Mouse (Mus musculus) hindbrain, embryonic 16.5 days (tissue): ENCODE measurements around the gene Cic. TPM values are rescaled to one million over a fixed set of nuclear protein-coding genes. Genes with fewer than 3 reads are reported as not detected.

Experiments
- ATAC-seq: fragments of 200-750 bp; cut with Nextera tagmentation; 2 replicates; pipeline ENCODE4 v1.8.0; 2017; ENCODE audit warnings: moderate TSS enrichment, moderate library complexity
- H3K27ac ChIP-seq: fragments of 300-500 bp; sonication (generic); 2 replicates; pipeline ENCODE4 v1.5.1; 2014; ENCODE audit warnings: low read depth, mild to moderate bottlenecking, control low read depth, low read length, moderate library complexity
- H3K27me3 ChIP-seq: fragments of 300-500 bp; sonication (generic); replicated peaks from 2 replicates; pipeline ENCODE4 v1.6.1; 2014; ENCODE audit warnings: low read length; ENCODE audit not compliant: control insufficient read depth, insufficient read depth
- H3K36me3 ChIP-seq: fragments of 300-500 bp; sonication (generic); 2 replicates; pipeline ENCODE4 v1.6.1; 2014; ENCODE audit warnings: mild to moderate bottlenecking, low read length, moderate library complexity, mixed read lengths; ENCODE audit not compliant: control insufficient read depth, insufficient read depth
- H3K4me1 ChIP-seq: fragments of 300-500 bp; sonication (generic); 2 replicates; pipeline ENCODE4 v1.6.1; 2014; ENCODE audit warnings: low read depth, low read length; ENCODE audit not compliant: control insufficient read depth, insufficient read depth
- H3K4me2 ChIP-seq: fragments of 300-500 bp; sonication (generic); 2 replicates; pipeline ENCODE4 v1.6.1; 2014; ENCODE audit warnings: mild to moderate bottlenecking, low read length, control low read depth, moderate library complexity
- H3K4me3 ChIP-seq: fragments of 300-500 bp; sonication (generic); 2 replicates; pipeline ENCODE4 v1.5.1; 2014; ENCODE audit warnings: mild to moderate bottlenecking, low read length, control low read depth, moderate library complexity
- H3K9ac ChIP-seq: fragments of 300-500 bp; sonication (generic); 2 replicates; pipeline ENCODE4 v1.6.1; 2014; ENCODE audit warnings: low read depth, mild to moderate bottlenecking, control low read depth, low read length, moderate library complexity
- H3K9me3 ChIP-seq: fragments of 300-500 bp; sonication (generic); 2 replicates; pipeline ENCODE4 v1.6.1; 2014; ENCODE audit warnings: mild to moderate bottlenecking, low read length, moderate library complexity; ENCODE audit not compliant: control insufficient read depth
- WGBS: fragments of 180-500 bp; shearing (Covaris S2); extraction: QIAGEN DNeasy Blood & Tissue Kit; methylation state at CpG from one replicate; pipeline ENCODE4 v1.1.7; 2014; 5-methylcytosine and 5-hydroxymethylcytosine counted together
- polyA plus RNA-seq: library from polyadenylated mRNA; unstranded; fragments of >200 nt; fragmentation: Nextera tagmentation; extraction: Ambion mirVana; gene quantifications from 2 replicates; pipeline ENCODE4 v1.2.1, GENCODE M21; 2015

The Cic gene
- polyA plus RNA-seq, 1 experiment from 2014 or later = 36.4 TPM

- Histone ChIP-seq H3K9ac (no peak overlapping the region), H3K4me1 (peaks cover 22% of the 10 kb centered on the region), H3K4me3 (no peak overlapping the region), H3K27me3 (no peaks in the 10 kb centered on the region), H3K4me2 (no peak overlapping the region), H3K9me3 (no peaks in the 10 kb centered on the region), H3K27ac (no peak overlapping the region), H3K36me3 (no peaks in the 10 kb centered on the region)
- ATAC-seq = no peak
- 74% methylated on average over 7 of the region's 7 CpGs for WGBS
These were observed 26.9 kb upstream of the Cic start for GRCm38 (mm10) chr7:25240631-25241030.

GRCm38 (mm10) chr7:25241062-25241461, 26.4 kb upstream of the Cic start:
- ATAC-seq = no peak

GRCm38 (mm10) chr7:25243361-25243760, 24.1 kb upstream of the Cic start:
- ATAC-seq = no peak
- Histone ChIP-seq H3K9me3 (no peaks in the 10 kb centered on the region), H3K27me3 (no peaks in the 10 kb centered on the region), H3K4me3 (no peak overlapping the region), H3K36me3 (no peaks in the 10 kb centered on the region), H3K9ac (no peak overlapping the region), H3K4me2 (no peak overlapping the region), H3K4me1 (peaks cover 34% of the 10 kb centered on the region), H3K27ac (no peak overlapping the region)
- 89% methylated on average over 4 of the region's 4 CpGs for WGBS

More at GRCm38 (mm10) chr7:25241062-25241461, 26.4 kb upstream of the Cic start:
- no peaks in the 10 kb centered on the region for H3K27me3 ChIP-seq
- no peak overlapping the region for H3K27ac ChIP-seq
- no peaks in the 10 kb centered on the region for H3K9me3 ChIP-seq
- no peak overlapping the region for H3K4me2 ChIP-seq
- WGBS = 31% methylated on average over 2 of the region's 2 CpGs
- H3K4me3 ChIP-seq = no peak overlapping the region
- no peaks in the 10 kb centered on the region for H3K36me3 ChIP-seq
- peaks cover 22% of the 10 kb centered on the region for H3K4me1 ChIP-seq
- peak overlapping the region; percentile 17; the same call in 1 of the 2 replicates for H3K9ac ChIP-seq

GRCm38 (mm10) chr7:25244562-25245369, 22.7 kb upstream of the Cic start:
- 92% methylated on average over 30 of the region's 30 CpGs for WGBS
- Histone ChIP-seq H3K27ac (no peak overlapping the region), H3K9ac (peak overlapping the region; percentile 24; the same call in 1 of the 2 replicates), H3K4me2 (no peak overlapping the region), H3K4me1 (peaks cover 35% of the 10 kb centered on the region), H3K36me3 (no peaks in the 10 kb centered on the region), H3K27me3 (no peaks in the 10 kb centered on the region), H3K4me3 (no peak overlapping the region), H3K9me3 (no peaks in the 10 kb centered on the region)
- no peak for ATAC-seq

DNA sequence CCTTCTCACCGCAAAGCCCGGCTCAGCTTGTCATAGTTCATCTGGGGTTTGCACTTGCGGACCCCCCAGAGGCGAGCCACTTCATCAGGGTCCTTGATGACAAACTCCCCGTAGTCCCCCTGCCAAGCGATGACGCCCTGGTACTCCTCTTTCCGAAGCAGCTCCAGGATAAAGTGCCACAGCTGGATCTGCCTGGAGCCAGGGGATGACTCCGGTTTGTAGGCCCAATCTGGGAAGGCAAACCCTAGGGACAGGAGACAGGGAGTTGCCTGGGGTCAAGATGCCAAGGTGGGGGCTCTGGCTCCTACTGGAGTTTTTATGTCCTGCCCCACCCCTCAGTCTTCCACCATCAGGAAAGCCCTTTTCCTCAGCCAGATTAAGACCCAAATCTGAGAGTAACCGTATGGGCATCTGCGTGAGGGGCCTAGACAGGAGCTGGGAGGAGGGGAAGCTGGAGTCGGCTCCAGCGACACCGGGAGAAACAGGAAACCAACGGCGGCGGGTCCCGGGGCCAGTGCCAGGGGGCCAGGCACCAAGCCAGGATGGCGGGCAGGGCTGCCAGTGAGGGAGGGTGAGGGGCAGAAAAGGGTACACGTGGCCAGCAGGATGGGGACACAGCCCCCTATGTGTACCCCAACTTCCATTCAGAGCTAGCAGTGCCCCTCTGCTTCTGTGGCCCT, 21.3 kb upstream of the Cic start:
- no peak for ATAC-seq
- Histone ChIP-seq H3K27ac (peak overlapping the region; percentile 91; the same call in 1 of the 2 replicates), H3K36me3 (no peaks in the 10 kb centered on the region), H3K9ac (peak overlapping the region; percentile 13; the same call in 1 of the 2 replicates), H3K4me1 (peaks cover 38% of the 10 kb centered on the region), H3K4me3 (peak overlapping the region; percentile 12; the same call in 1 of the 2 replicates), H3K9me3 (no peaks in the 10 kb centered on the region), H3K4me2 (peak overlapping the region; percentile 99), H3K27me3 (no peaks in the 10 kb centered on the region)
- 55% methylated on average over 20 of the region's 20 CpGs for WGBS

- Histone ChIP-seq H3K9ac (peak overlapping the region; percentile 79; the same call in 1 of the 2 replicates), H3K36me3 (no peaks in the 10 kb centered on the region), H3K9me3 (no peaks in the 10 kb centered on the region), H3K27ac (peak overlapping the region; percentile 91), H3K4me1 (peaks cover 44% of the 10 kb centered on the region), H3K4me3 (peak overlapping the region; percentile 86), H3K27me3 (no peaks in the 10 kb centered on the region), H3K4me2 (peak overlapping the region; percentile 99)
- 22% methylated on average over 4 of the region's 4 CpGs for WGBS
- no peak for ATAC-seq
These were observed 20.8 kb upstream of the Cic start for GRCm38 (mm10) chr7:25246759-25247137.

DNA sequence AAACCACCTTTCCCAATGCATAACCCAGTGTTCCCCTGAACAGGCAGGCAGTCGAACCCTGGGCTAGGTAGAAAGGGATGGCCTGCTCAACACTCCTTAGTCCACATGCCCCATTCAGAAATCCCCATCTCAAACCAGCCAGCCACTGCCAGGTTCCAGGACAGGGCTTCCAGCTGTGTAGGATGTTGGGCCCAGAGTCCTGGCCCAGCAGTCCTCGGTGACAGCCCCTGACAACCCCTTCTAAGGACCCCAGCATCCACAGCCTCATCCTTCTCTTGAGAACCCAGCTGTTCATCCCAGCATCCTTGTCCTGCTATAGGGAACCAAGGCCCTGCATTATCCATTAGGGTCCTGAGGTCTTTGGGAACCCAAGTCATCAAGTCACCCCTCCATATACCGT, 20.0 kb upstream of the Cic start:
- Histone ChIP-seq H3K27ac (peak overlapping the region; percentile 91), H3K27me3 (no peaks in the 10 kb centered on the region), H3K9me3 (no peaks in the 10 kb centered on the region), H3K4me3 (peak overlapping the region; percentile 86), H3K36me3 (no peaks in the 10 kb centered on the region), H3K9ac (peak overlapping the region; percentile 79), H3K4me2 (peak overlapping the region; percentile 99), H3K4me1 (peaks cover 47% of the 10 kb centered on the region)
- ATAC-seq = no peak
- WGBS = 10% methylated on average over 3 of the region's 3 CpGs

GRCm38 (mm10) chr7:25248018-25248647, 19.4 kb upstream of the Cic start:
- Histone ChIP-seq H3K27ac (peak overlapping the region; percentile 91), H3K9ac (peak overlapping the region; percentile 79), H3K4me1 (peaks cover 47% of the 10 kb centered on the region), H3K4me3 (peak overlapping the region; percentile 86), H3K27me3 (no peaks in the 10 kb centered on the region), H3K36me3 (no peaks in the 10 kb centered on the region), H3K9me3 (no peaks in the 10 kb centered on the region), H3K4me2 (peak overlapping the region; percentile 99)
- WGBS = 3% methylated on average over 18 of the region's 18 CpGs
- ATAC-seq = peak; percentile 53

DNA sequence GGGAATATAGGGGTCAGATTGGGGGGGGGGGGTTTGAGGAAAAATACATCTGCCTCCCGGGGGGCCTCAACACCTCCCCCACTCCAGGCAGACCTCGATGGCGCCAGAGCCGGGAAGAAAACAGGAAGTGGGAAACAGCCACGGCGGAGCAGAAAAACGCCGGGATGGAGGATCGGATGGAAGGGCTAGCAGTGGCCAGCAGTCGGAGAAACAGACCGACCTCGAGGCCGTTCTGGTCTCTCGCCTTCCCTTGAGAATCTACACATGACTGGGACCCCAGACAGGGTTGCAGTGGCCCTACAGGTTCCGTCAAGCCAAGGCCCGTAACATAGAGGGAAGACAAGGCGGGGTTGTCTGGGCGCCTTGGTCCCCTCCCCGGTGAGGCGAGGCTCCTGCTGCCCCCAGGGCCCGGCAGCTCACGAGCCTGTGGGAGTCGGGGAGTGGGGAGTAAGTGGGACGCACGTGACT, 18.6 kb upstream of the Cic start:
- Histone ChIP-seq H3K4me1 (peaks cover 47% of the 10 kb centered on the region), H3K27ac (peak overlapping the region; percentile 91), H3K36me3 (no peaks in the 10 kb centered on the region), H3K4me2 (peak overlapping the region; percentile 99), H3K27me3 (no peaks in the 10 kb centered on the region), H3K9ac (peak overlapping the region; percentile 79), H3K4me3 (peak overlapping the region; percentile 86), H3K9me3 (no peaks in the 10 kb centered on the region)
- WGBS = 0% methylated on average over 22 of the region's 25 CpGs
- ATAC-seq = no peak; the same call in 1 of the 2 replicates
